ENCODE assay signal across 11 mouse cellular contexts in the genomic region with DNA sequence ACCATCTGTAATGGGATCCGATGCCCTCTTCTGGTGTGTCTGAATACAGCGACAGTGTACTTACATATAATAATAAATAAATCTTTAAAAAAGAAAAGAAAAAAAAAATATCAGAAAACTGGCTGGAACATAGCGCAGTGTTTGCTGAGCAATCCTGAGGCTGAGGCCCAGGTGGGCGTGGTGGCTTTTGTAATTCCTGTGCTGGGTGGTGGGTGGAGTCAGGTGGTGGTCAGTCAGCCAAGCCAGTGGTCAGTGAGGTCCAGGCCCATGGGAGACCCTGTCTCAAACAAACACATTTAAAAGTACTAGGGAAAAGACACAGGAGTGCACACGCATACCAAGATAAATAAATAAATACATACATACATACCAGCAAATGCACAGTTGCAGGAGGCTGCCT. TPM values are rescaled to one million over a fixed set of nuclear protein-coding genes. Genes with fewer than 3 reads are reported as not detected.
DNase-seq lines count a peak whose midpoint lies in the region; ATAC-seq and TF ChIP-seq lines count a peak whose summit lies in the region.
"Had no signal": no experiment of that assay in that cellular context is flagged by ENCODE, and none has a peak within 500 bp of the region (broad histone marks: within the 10 kb centered on the region; RNA-seq: fewer than 3 reads in every experiment).

No protein-coding gene starts in this region.

- no peak overlapping the region for H3K4me2 ChIP-seq in midbrain, embryonic 13.5 days (replicated peaks)
- H3K4me2 ChIP-seq in midbrain, embryonic 14.5 days (ENCODE audit: low read length) = no peak overlapping the region
- no peak overlapping the region for H3K4me2 ChIP-seq in limb, embryonic 14.5 days (replicated peaks; ENCODE audit: low read depth, low read length, severe bottlenecking)
- H3K4me2 ChIP-seq in stomach, embryonic 15.5 days = no peak overlapping the region
- no peak overlapping the region for H3K4me2 ChIP-seq in intestine, postnatal 0 days (replicated peaks; ENCODE audit: low read depth)
- H3K4me2 ChIP-seq: midbrain, embryonic 12.5 days had no signal

- no peak overlapping the region for H3K4me3 ChIP-seq in midbrain, embryonic 13.5 days (replicated peaks)
- no peak overlapping the region for H3K4me3 ChIP-seq in midbrain, embryonic 14.5 days (replicated peaks; ENCODE audit: low read depth, low read length)
- H3K4me3 ChIP-seq in limb, embryonic 14.5 days (replicated peaks; ENCODE audit: low read length) = no peak overlapping the region
- no peak overlapping the region for H3K4me3 ChIP-seq in stomach, embryonic 15.5 days (replicated peaks)
- H3K4me3 ChIP-seq in intestine, postnatal 0 days (ENCODE audit: low read depth, low read length) = no peak overlapping the region
- H3K4me3 ChIP-seq: midbrain, embryonic 12.5 days had no signal

- no peaks in the 10 kb centered on the region for H3K9me3 ChIP-seq in midbrain, embryonic 13.5 days
- no peaks in the 10 kb centered on the region for H3K9me3 ChIP-seq in midbrain, embryonic 14.5 days (ENCODE audit: control insufficient read depth, low read length)
- no peaks in the 10 kb centered on the region for H3K9me3 ChIP-seq in limb, embryonic 14.5 days (ENCODE audit: control insufficient read depth, low read length)
- no peaks in the 10 kb centered on the region for H3K9me3 ChIP-seq in stomach, embryonic 15.5 days
- H3K9me3 ChIP-seq in intestine, postnatal 0 days (ENCODE audit: control insufficient read depth) = no peaks in the 10 kb centered on the region
- H3K9me3 ChIP-seq: midbrain, embryonic 12.5 days had no signal

- DNase-seq in midbrain, embryonic 14.5 days = no peak
- peak; percentile 71 for DNase-seq in gastrocnemius, postnatal 14 days
- no peak for DNase-seq in limb, embryonic 14.5 days (ENCODE audit: low spot score)
- DNase-seq: embryo, embryonic 11 days; thymus, adult 18-20 months had no signal

- H3K4me1 ChIP-seq in midbrain, embryonic 13.5 days (replicated peaks) = peaks cover 9% of the 10 kb centered on the region; the same call in 1 of the 2 replicates
- no peaks in the 10 kb centered on the region for H3K4me1 ChIP-seq in midbrain, embryonic 14.5 days (ENCODE audit: control insufficient read depth, insufficient read depth, low read length)
- H3K4me1 ChIP-seq in limb, embryonic 14.5 days (ENCODE audit: control insufficient read depth, insufficient read depth, low read length) = peaks cover 6% of the 10 kb centered on the region
- H3K4me1 ChIP-seq in stomach, embryonic 15.5 days = peaks cover 11% of the 10 kb centered on the region
- peaks cover 3% of the 10 kb centered on the region; the same call in 1 of the 2 replicates for H3K4me1 ChIP-seq in intestine, postnatal 0 days (replicated peaks; ENCODE audit: control insufficient read depth, insufficient read depth, low read length)
- H3K4me1 ChIP-seq: midbrain, embryonic 12.5 days had no signal

- intact Hi-C loops in gastrocnemius, postnatal 14 days (cut with DNase I; ENCODE audit: low total_unique reads) = no loop called here

- H3K27me3 ChIP-seq in midbrain, embryonic 13.5 days = no peaks in the 10 kb centered on the region
- no peaks in the 10 kb centered on the region for H3K27me3 ChIP-seq in midbrain, embryonic 14.5 days (ENCODE audit: control insufficient read depth, insufficient read depth, low read length)
- H3K27me3 ChIP-seq in limb, embryonic 14.5 days (ENCODE audit: control insufficient read depth, insufficient read depth, low read length) = no peaks in the 10 kb centered on the region
- no peaks in the 10 kb centered on the region for H3K27me3 ChIP-seq in stomach, embryonic 15.5 days (replicated peaks)
- H3K27me3 ChIP-seq in intestine, postnatal 0 days (replicated peaks; ENCODE audit: control insufficient read depth, insufficient read depth, low read length) = no peaks in the 10 kb centered on the region
- H3K27me3 ChIP-seq: midbrain, embryonic 12.5 days had no signal

- no peak overlapping the region for H3K9ac ChIP-seq in midbrain, embryonic 13.5 days (replicated peaks)
- H3K9ac ChIP-seq in midbrain, embryonic 14.5 days (replicated peaks; ENCODE audit: low read length) = no peak overlapping the region
- H3K9ac ChIP-seq in limb, embryonic 14.5 days (ENCODE audit: low read depth, low read length, severe bottlenecking) = no peak overlapping the region
- no peak overlapping the region for H3K9ac ChIP-seq in stomach, embryonic 15.5 days
- H3K9ac ChIP-seq in intestine, postnatal 0 days (ENCODE audit: low read depth, low read length) = no peak overlapping the region
- H3K9ac ChIP-seq: midbrain, embryonic 12.5 days had no signal

- no peak for TF ChIP-seq POLR2A in limb, embryonic 14.5 days (IDR thresholded peaks at IDR 0.05; ENCODE audit: borderline replicate concordance, extremely low read depth, insufficient read depth, insufficient read length)

- H3K27ac ChIP-seq in midbrain, embryonic 13.5 days = peak overlapping the region; percentile 51
- H3K27ac ChIP-seq in midbrain, embryonic 14.5 days (replicated peaks; ENCODE audit: low read depth, low read length) = no peak overlapping the region
- H3K27ac ChIP-seq in limb, embryonic 14.5 days (replicated peaks; ENCODE audit: low read depth, low read length) = peak overlapping the region; percentile 72
- H3K27ac ChIP-seq in stomach, embryonic 15.5 days = peak overlapping the region; percentile 37
- no peak overlapping the region for H3K27ac ChIP-seq in intestine, postnatal 0 days (ENCODE audit: low read depth, low read length)

- no peak for TF ChIP-seq CTCF in intestine, postnatal 0 days (IDR thresholded peaks at IDR 0.05; ENCODE audit: low read depth)

- ATAC-seq in midbrain, embryonic 13.5 days = no peak
- ATAC-seq in midbrain, embryonic 14.5 days (ENCODE audit: low FRiP score, low TSS enrichment) = no peak
- no peak for ATAC-seq in limb, embryonic 14.5 days (ENCODE audit: low FRiP score, low read depth)
- ATAC-seq in stomach, embryonic 15.5 days (ENCODE audit: insufficient read depth, low FRiP score, low read depth) = no peak
- no peak for ATAC-seq in intestine, postnatal 0 days
- no peak for ATAC-seq in erythroid progenitor cell, adult 5-6 weeks (replicated peaks; ENCODE audit: low FRiP score, poor library complexity, severe bottlenecking)

- peaks cover 20% of the 10 kb centered on the region for H3K36me3 ChIP-seq in midbrain, embryonic 13.5 days
- peaks cover 18% of the 10 kb centered on the region for H3K36me3 ChIP-seq in midbrain, embryonic 14.5 days (ENCODE audit: control insufficient read depth, insufficient read depth, low read length)
- no peaks in the 10 kb centered on the region; the same call in 1 of the 2 replicates for H3K36me3 ChIP-seq in limb, embryonic 14.5 days (ENCODE audit: control insufficient read depth, insufficient read depth, low read length)
- H3K36me3 ChIP-seq in stomach, embryonic 15.5 days = no peaks in the 10 kb centered on the region
- H3K36me3 ChIP-seq in intestine, postnatal 0 days (ENCODE audit: control insufficient read depth, insufficient read depth) = no peaks in the 10 kb centered on the region

- 90% methylated on average over 5 of the region's 5 CpGs for WGBS in midbrain, embryonic 13.5 days
- WGBS in midbrain, embryonic 14.5 days = 92% methylated on average over 5 of the region's 5 CpGs
- WGBS in limb, embryonic 14.5 days = 90% methylated on average over 5 of the region's 5 CpGs
- 76% methylated on average over 5 of the region's 5 CpGs for WGBS in stomach, embryonic 15.5 days
- WGBS in intestine, postnatal 0 days = 82% methylated on average over 5 of the region's 5 CpGs

RNA-seq across cellular contexts. Expression of gene Pgd, which starts 5.5 kb away (rescaled TPM):
- polyA plus RNA-seq in midbrain, embryonic 13.5 days (2015; fragmentation: Nextera tagmentation; extraction: Ambion mirVana) = 116 and 118 TPM in 2 replicates
- polyA plus RNA-seq in midbrain, embryonic 14.5 days (2014; fragmentation: Nextera tagmentation; extraction: Ambion mirVana) = 50.6 and 73.5 TPM in 2 replicates
- total RNA-seq in gastrocnemius, postnatal 14 days (2021) = 10 to 100 TPM; 20.7 to 22.4 TPM
- polyA plus RNA-seq in limb, embryonic 14.5 days (2012; rRNA removed) = 99.0 and 109 TPM in 2 replicates
- polyA plus RNA-seq in limb, embryonic 14.5 days (2014; fragmentation: Nextera tagmentation; extraction: Ambion mirVana) = 41.2 and 41.9 TPM in 2 replicates
- 166 and 178 TPM in 2 replicates for polyA plus RNA-seq in stomach, embryonic 15.5 days (2015; fragmentation: Nextera tagmentation; extraction: Ambion mirVana)
- 109 and 113 TPM in 2 replicates for polyA plus RNA-seq in intestine, postnatal 0 days (2015; fragmentation: Nextera tagmentation; extraction: Ambion mirVana)
- total RNA-seq in erythroid progenitor cell, adult 5-6 weeks (2015; ENCODE audit: low replicate concordance) = 32.1 and 45.7 TPM in 2 replicates
- 17.5 and 20.0 TPM in 2 replicates for total RNA-seq in erythroid progenitor cell, adult 5-6 weeks (2017; ENCODE audit: low replicate concordance)

RNA-seq across cellular contexts. Expression of gene Cenps, which starts 34.7 kb away (rescaled TPM):
- polyA plus RNA-seq in midbrain, embryonic 13.5 days (2015; fragmentation: Nextera tagmentation; extraction: Ambion mirVana) = 22.9 and 24.6 TPM in 2 replicates
- 16.9 and 20.2 TPM in 2 replicates for polyA plus RNA-seq in midbrain, embryonic 14.5 days (2014; fragmentation: Nextera tagmentation; extraction: Ambion mirVana)
- total RNA-seq in gastrocnemius, postnatal 14 days (2021) = 1 to 10 TPM; 5.6 to 6.5 TPM
- 17.2 and 23.0 TPM in 2 replicates for polyA plus RNA-seq in limb, embryonic 14.5 days (2012; rRNA removed)
- 27.2 and 29.3 TPM in 2 replicates for polyA plus RNA-seq in limb, embryonic 14.5 days (2014; fragmentation: Nextera tagmentation; extraction: Ambion mirVana)
- polyA plus RNA-seq in stomach, embryonic 15.5 days (2015; fragmentation: Nextera tagmentation; extraction: Ambion mirVana) = 22.6 and 23.7 TPM in 2 replicates
- polyA plus RNA-seq in intestine, postnatal 0 days (2015; fragmentation: Nextera tagmentation; extraction: Ambion mirVana) = 10.6 and 12.1 TPM in 2 replicates
- total RNA-seq in erythroid progenitor cell, adult 5-6 weeks (2015; ENCODE audit: low replicate concordance) = 6.1 and 9.6 TPM in 2 replicates
- 6.9 and 44.3 TPM in 2 replicates for total RNA-seq in erythroid progenitor cell, adult 5-6 weeks (2017; ENCODE audit: low replicate concordance)

RNA-seq across cellular contexts. Expression of gene Cort, which starts 45.5 kb away (rescaled TPM):
- 0.42 and 0.53 TPM in 2 replicates for polyA plus RNA-seq in midbrain, embryonic 13.5 days (2015; fragmentation: Nextera tagmentation; extraction: Ambion mirVana)
- polyA plus RNA-seq in midbrain, embryonic 14.5 days (2014; fragmentation: Nextera tagmentation; extraction: Ambion mirVana) = 0.93 TPM in 1 of 2 replicates, not detected in the other
- total RNA-seq in gastrocnemius, postnatal 14 days (2021) = under 1 TPM in 1 of 2 experiments, not detected in 1; 0.33 TPM
- polyA plus RNA-seq in limb, embryonic 14.5 days (2012; rRNA removed) = 0.23 and 0.26 TPM in 2 replicates
- 0.32 and 0.59 TPM in 2 replicates for polyA plus RNA-seq in limb, embryonic 14.5 days (2014; fragmentation: Nextera tagmentation; extraction: Ambion mirVana)
- polyA plus RNA-seq in stomach, embryonic 15.5 days (2015; fragmentation: Nextera tagmentation; extraction: Ambion mirVana) = 0.35 and 0.41 TPM in 2 replicates
- polyA plus RNA-seq in intestine, postnatal 0 days (2015; fragmentation: Nextera tagmentation; extraction: Ambion mirVana) = not detected in 2 replicates
- not detected in 2 replicates for total RNA-seq in erythroid progenitor cell, adult 5-6 weeks (2015; ENCODE audit: low replicate concordance)
- not detected in 2 replicates for total RNA-seq in erythroid progenitor cell, adult 5-6 weeks (2017; ENCODE audit: low replicate concordance)
- polyA plus RNA-seq: intestine, embryonic 14.5 days had no signal

Comparison
In these comparisons a context has a peak if more than half of its experiments do, and no peak if none do; other contexts are left out.
1. H3K27ac ChIP-seq: peak in midbrain, embryonic 13.5 days (single experiment), limb, embryonic 14.5 days (single experiment) and stomach, embryonic 15.5 days (single experiment); none in midbrain, embryonic 14.5 days (single experiment) and intestine, postnatal 0 days (single experiment).